Mouse (Mus musculus) frontal cortex, postnatal 25 days (tissue): Measurements from ENCODE around the gene Klk10.

Source experiments
- DNase-seq, 2 experiments: peaks; one replicate each; pipeline ENCODE4 v3.0.0; 2022; ENCODE audit warnings: low spot score in 2 of 2

Gene Klk10

DNA sequence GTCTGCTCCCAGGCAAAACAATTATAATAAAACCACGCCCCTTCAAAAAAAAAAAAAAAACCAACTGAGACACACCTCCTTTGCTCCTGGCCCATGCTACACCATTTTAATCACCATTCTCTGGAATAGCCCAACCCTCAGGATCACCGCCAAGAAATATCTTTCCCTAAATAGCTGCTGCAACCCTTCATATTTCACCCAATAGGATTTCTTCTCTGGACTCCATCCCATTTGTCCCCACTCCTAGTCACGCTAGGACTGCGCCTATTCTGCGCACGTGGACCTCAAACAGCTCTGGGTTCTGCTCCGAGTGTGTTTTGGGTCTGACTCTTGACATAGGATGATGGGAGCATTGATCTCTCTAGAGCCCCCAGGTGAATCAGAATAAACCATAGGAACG lies 15.5 kb downstream of the Klk10 start:
- no peak for DNase-seq

DNA sequence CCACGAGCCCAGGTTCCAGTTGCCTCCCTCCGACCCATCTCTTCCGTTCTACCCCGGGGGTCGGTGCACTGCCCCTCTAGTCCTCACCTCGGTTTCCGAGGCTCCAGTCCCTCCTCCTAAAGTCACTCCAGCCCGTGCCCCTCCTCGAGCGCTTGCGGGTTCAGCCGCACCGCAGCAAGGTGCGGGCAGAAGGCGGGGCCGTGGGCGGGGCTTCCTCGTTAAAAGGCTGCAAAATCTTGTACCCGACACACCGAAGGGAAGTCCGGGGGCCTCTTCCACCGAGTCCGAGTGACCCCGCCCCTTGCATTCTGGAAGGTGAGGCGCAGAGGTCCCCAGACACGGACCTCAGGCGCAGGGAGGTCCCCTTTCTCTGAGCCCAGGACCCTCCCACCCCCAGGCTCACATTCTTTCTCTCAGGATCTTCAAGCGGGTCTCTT lies 16.5 kb downstream of the Klk10 start, which contains the start of gene Klk8:
Gene Klk8 (plus strand): TSS at position 245 of the 437 bp plus-strand sequence.
- no peak for DNase-seq

DNA sequence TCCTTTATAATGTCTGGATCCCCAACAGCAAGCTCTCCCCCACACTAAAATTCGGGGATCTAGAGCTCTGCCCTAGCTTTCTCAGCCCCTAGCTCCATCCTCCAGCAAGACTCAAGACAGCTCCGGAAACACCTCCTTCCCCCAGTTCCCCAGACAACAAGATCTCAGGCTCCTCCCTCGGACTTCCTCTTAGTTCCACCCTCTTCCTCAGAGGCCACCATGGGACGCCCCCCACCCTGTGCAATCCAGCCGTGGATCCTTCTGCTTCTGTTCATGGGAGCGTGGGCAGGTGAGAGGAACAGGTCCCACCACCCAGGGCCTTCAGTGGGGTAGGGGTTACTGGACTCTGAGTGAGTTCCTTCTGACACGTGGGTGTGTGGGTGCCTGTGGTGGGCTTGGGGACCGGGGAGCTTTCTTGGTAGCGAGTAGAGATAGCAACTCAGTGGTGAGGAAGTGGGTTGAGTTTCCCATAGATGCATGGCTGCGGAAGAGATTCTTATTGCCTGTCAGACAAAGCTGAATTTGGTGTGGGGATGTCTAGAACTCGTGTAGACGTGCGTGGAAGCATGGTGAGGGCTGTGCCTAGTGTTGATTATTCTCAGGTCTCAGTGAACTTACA lies 17.1 kb downstream of the Klk10 start:
- DNase-seq: no peak

DNA sequence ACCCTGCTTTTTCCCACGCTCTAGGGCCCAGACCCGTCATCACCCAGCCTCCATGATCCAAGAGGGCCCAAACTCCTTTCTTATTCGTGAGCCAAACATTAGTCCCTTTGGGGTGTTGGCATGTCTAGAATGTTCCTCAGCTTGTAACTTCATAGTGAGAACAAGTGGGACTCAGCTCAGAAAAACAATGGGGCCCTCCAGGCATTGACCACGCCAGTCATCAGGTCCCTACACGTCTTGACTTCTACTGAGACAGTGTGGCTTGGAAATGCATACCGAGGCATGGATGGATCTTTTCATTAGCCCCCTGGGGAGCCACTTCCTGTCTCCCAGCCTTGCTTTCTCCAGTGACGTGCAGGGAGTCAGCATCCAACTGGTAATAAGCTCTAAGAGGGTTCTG lies 19.0 kb downstream of the Klk10 start:
- DNase-seq: no peak

DNA sequence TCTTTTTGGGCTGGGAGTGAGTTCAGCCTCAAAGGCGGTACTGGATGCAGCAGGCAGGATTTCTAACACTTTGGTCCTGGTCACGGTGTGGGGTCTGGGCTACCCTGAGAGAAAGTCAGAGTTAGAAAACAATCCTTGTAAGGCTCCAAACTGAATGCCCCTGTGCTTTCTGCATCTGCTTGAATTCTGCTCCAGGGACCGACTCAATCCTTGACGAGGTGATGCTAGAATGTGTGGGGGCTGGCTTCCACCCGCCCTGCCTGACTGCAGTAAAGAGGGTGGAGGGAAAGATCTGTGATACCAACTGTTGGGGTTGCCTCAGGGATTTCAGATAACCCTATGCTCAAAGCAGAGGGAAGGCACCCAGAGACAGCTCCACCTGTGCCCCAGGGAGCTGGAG lies 30.2 kb downstream of the Klk10 start, which contains the start of gene Klk7:
Gene Klk7 (plus strand): TSS at position 301 of the 400 bp plus-strand sequence.
- DNase-seq: no peak

DNA sequence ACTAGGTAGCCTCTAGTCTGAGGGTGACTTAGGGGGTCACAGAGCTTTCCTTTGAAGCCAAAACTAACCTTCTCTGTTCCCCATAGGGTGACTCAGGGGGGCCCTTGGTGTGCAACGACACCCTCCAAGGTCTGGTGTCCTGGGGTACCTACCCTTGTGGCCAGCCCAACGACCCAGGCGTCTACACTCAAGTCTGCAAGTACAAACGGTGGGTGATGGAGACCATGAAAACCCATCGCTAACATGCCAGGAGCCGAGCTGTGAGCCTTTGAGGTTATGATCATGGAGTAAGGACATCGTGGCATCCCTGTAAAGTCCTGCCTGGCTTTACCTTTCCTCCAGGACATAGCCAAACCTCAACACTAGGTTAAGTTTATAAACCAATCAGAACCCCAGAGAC lies 34.4 kb downstream of the Klk10 start:
- no peak for DNase-seq

DNA sequence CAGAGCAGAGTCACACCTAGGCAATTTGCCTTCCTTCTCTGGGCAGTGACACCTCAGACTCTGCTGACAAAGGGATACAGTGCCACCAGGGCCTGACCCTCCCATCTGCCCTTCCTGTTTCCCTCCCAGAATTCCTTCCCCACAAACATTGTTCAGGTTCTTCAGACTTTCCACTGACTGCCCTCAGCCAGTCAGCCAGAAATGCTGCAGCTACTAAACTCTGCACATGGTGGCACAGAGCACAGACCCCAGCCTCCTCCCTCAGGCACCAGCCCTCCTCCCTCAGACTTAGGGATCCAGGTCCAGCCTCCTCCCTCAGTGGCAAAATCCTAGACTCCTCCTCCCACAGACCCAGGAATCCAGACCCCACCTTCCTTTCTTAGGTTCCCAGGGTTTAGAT lies 35.9 kb downstream of the Klk10 start:
- DNase-seq: no peak

DNA sequence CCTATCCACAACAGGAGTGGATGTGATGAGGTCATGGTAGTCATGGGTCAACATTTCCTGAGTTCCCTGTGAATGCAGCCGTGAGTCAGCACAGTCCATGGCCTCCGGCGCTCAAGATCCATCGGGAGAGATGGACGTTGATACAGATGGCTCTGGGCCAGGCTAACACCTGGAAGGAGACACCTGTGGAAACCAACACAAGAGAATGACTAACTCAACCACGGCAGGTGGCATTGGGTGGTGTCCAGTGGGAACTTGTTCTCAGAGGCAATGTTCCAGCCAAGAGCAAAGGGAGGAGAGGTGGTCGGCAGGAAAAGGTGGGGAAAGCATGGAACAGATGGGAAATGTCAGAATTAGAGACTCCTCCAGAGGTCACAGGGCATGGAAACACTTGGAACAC lies 40.7 kb downstream of the Klk10 start:
- no peak for DNase-seq

DNA sequence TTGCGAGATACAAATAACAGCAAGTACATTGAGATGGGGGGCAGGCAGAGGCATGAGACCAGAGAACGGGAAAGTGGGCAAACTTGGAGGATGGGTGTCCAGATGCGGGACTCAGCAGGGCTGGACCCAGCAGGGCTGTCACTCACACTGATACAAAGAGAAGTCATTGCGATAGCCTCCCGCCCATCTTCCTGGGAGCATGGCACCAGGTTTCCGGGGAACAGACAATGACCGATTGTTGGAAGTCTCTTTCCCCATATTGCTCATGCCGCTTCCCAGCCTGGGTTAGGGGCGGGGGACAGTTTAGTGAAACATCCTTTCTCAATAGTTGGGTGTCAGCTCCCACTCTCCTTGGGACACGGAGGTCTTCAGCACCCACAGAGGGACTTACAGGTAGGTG lies 43.4 kb downstream of the Klk10 start, which contains the start of gene Klk6:
Gene Klk6 (plus strand): TSS at position 301 of the 400 bp plus-strand sequence.
- no peak for DNase-seq

DNA sequence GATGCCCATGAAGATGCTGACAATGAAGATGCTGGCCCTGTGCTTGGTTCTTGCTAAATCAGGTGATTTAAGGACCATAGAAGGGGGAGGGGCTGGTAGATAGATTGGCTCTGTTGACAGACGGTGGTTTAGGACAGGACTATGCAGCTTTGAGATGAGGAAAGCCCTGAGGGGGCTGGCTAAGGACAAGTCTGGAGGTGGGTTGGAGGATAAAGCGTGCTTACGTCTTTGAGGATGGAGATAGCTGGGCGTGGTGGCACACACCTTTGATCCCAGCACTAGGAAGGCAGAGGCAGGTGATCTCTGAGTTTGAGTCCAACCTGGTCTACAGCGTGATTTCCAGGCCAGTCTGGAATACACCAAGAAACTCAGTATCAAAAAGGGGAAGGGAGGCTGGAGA lies 45.2 kb downstream of the Klk10 start:
- DNase-seq: no peak

DNA sequence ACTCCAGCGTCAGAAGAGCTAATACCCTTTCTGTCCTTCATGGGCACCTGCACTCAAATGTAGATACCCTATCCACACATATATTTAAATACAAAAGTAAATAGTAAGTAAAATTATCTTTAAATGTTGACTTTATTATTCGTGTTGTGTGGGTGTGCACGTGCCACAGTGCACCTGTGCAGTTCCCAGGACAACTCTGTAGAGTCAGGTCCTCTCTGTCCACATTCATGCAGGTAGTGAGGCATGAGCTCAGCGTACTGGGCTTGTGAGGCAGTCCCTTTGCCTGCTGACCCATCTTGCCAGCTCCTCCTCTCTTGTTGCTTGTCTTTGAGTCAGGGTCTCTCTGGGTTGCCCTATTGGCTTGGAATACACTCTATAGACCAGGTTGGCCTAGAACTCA lies 46.9 kb downstream of the Klk10 start:
- DNase-seq: no peak

DNA sequence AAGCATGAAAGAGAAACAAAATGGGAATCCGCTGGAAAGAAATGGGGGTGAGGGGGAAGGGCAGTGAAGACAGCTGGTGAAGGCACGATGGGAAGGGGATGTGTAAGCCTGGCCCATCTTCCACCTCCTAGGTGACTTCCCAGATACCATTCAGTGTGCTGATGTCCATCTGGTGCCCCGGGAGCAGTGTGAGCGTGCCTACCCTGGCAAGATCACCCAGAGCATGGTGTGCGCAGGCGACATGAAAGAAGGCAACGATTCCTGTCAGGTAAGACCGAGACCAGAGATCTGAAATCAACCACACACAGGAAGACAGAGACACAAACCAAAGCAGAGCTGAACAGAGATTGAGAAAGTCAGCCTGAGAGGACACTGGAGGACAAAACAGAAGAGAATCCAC lies 48.2 kb downstream of the Klk10 start:
- no peak for DNase-seq
